Mouse (Mus musculus) testis, adult 2 months (tissue): Measurements from ENCODE around the gene Adam12.

Experiments used
- CTCF ChIP-seq: fragments of 200-500 bp; IDR thresholded peaks from 2 replicates; pipeline ENCODE4 v1.5.1; 2012; ENCODE audit warnings: low read depth, mild to moderate bottlenecking, inconsistent platforms, low read length, moderate library complexity; ENCODE audit not compliant: control insufficient read depth, insufficient read depth, insufficient replicate concordance
- POLR2A ChIP-seq: fragments of 200-500 bp; IDR thresholded peaks from 2 replicates; pipeline ENCODE4 v1.6.1; 2012; ENCODE audit warnings: low read depth, mild to moderate bottlenecking, inconsistent platforms, low read length, moderate library complexity; ENCODE audit not compliant: control insufficient read depth

GRCm38 (mm10) chr7:133954111-133955091 is 277.5 kb downstream of the Adam12 start:
- TF ChIP-seq CTCF (no peak), POLR2A (no peak)
